Mouse (Mus musculus) MEL (cell line): ENCODE measurements around the gene Otulinl. TPM values are rescaled to one million over a fixed set of nuclear protein-coding genes. Genes with fewer than 3 reads are reported as not detected.

Experiments
- DNase-seq: peaks from one replicate; pipeline ENCODE4 v3.0.0; 2011; ENCODE audit warnings: low read depth, low spot score
- H3K27ac ChIP-seq: 2 replicates; pipeline ENCODE4 v1.5.1; 2012; ENCODE audit warnings: low read depth, mild to moderate bottlenecking, control low read depth, low read length, moderate library complexity; ENCODE audit not compliant: control insufficient read depth
- H3K27me3 ChIP-seq, 2 experiments: fragments of 150-350 bp in 1 of 2; sonication (generic) in 1 of 2; 2 replicates each; pipeline ENCODE4 v1.6.1; 2012; ENCODE audit warnings: low read length in 2 of 2, mild to moderate bottlenecking in 2 of 2, improper control_type of control experiment in 1 of 2, moderate library complexity in 1 of 2; ENCODE audit not compliant: insufficient read depth in 2 of 2, control insufficient read depth in 1 of 2
- H3K36me3 ChIP-seq, 2 experiments: 2 replicates each; pipeline ENCODE4 v1.6.1; 2012 to 2014; ENCODE audit warnings: low read length in 2 of 2, improper control_type of control experiment in 1 of 2, inconsistent platforms in 1 of 2, mild to moderate bottlenecking in 1 of 2; ENCODE audit not compliant: insufficient read depth in 2 of 2, control insufficient read depth in 1 of 2
- H3K4me1 ChIP-seq, 2 experiments: fragments of 150-350 bp in 1 of 2; sonication (generic) in 1 of 2; 2 replicates each; pipeline ENCODE4 v1.6.1; 2012; ENCODE audit warnings: low read length in 2 of 2, improper control_type of control experiment in 1 of 2, mild to moderate bottlenecking in 1 of 2; ENCODE audit not compliant: insufficient read depth in 2 of 2, control insufficient read depth in 1 of 2
- H3K4me3 ChIP-seq, 2 experiments: fragments of 150-350 bp in 1 of 2; sonication (generic) in 1 of 2; 2 replicates each; pipeline ENCODE4 v1.5.1; 2012; ENCODE audit warnings: low read depth in 2 of 2, low read length in 2 of 2, mild to moderate bottlenecking in 2 of 2, moderate library complexity in 2 of 2, control low read depth in 1 of 2, improper control_type of control experiment in 1 of 2; ENCODE audit not compliant: control insufficient read depth in 1 of 2, insufficient read depth in 1 of 2
- H3K79me2 ChIP-seq: 2 replicates; pipeline ENCODE4 v1.6.1; 2012; ENCODE audit warnings: mild to moderate bottlenecking, low read length, moderate library complexity; ENCODE audit not compliant: control insufficient read depth, poor library complexity, insufficient read depth
- H3K9ac ChIP-seq: 2 replicates; pipeline ENCODE4 v1.6.1; 2012; ENCODE audit warnings: low read depth, mild to moderate bottlenecking, control low read depth, low read length, moderate library complexity; ENCODE audit not compliant: control insufficient read depth, poor library complexity, severe bottlenecking
- H3K9me3 ChIP-seq: fragments of 150-350 bp; sonication (generic); replicated peaks from 2 replicates; pipeline ENCODE4 v1.6.1; 2012; ENCODE audit warnings: mild to moderate bottlenecking, low read length, improper control_type of control experiment, moderate library complexity; ENCODE audit not compliant: insufficient read depth
- BHLHE40 ChIP-seq: IDR thresholded peaks from 2 replicates; pipeline ENCODE4 v1.6.1; 2012; ENCODE audit warnings: low read depth, mild to moderate bottlenecking, inconsistent platforms, low read length, improper control_type of control experiment, borderline replicate concordance
- CHD1 ChIP-seq: IDR thresholded peaks from 2 replicates; pipeline ENCODE4 v1.6.1; 2012; ENCODE audit warnings: low read depth, mild to moderate bottlenecking, inconsistent platforms, low read length, improper control_type of control experiment
- CHD2 ChIP-seq: IDR thresholded peaks from 2 replicates; pipeline ENCODE4 v1.6.1; 2011; ENCODE audit warnings: low read length, improper control_type of control experiment
- CTCF ChIP-seq, 3 experiments: IDR thresholded peaks in 2 of 3; conservative IDR thresholded peaks in 1 of 3; 2 replicates each; pipeline ENCODE4 v1.5.1; 2011 to 2012; ENCODE audit warnings: low read length in 3 of 3, low read depth in 2 of 3, mild to moderate bottlenecking in 2 of 3, improper control_type of control experiment in 1 of 3, inconsistent platforms in 1 of 3, mixed read lengths in 1 of 3, moderate library complexity in 1 of 3; ENCODE audit not compliant: control insufficient read depth in 1 of 3, insufficient read depth in 1 of 3, poor library complexity in 1 of 3, severe bottlenecking in 1 of 3
- ELF1 ChIP-seq: IDR thresholded peaks from 2 replicates; pipeline ENCODE4 v1.6.1; 2014; ENCODE audit warnings: low read depth, mild to moderate bottlenecking, inconsistent platforms, low read length, improper control_type of control experiment, moderate library complexity
- EP300 ChIP-seq, 2 experiments: IDR thresholded peaks; 2 replicates each; pipeline ENCODE4 v1.6.1; 2011; ENCODE audit warnings: improper control_type of control experiment in 2 of 2, low read length in 2 of 2, low read depth in 1 of 2, mild to moderate bottlenecking in 1 of 2
- ETS1 ChIP-seq: IDR thresholded peaks from 2 replicates; pipeline ENCODE4 v1.6.1; 2012; ENCODE audit warnings: low read depth, mild to moderate bottlenecking, inconsistent platforms, low read length, improper control_type of control experiment, moderate library complexity
- GATA1 ChIP-seq: IDR thresholded peaks from 2 replicates; pipeline ENCODE4 v1.6.1; 2011; ENCODE audit warnings: low read depth, low read length, improper control_type of control experiment
- HCFC1 ChIP-seq: IDR thresholded peaks from 2 replicates; pipeline ENCODE4 v1.6.1; 2012; ENCODE audit warnings: low read depth, mild to moderate bottlenecking, inconsistent platforms, low read length, improper control_type of control experiment, moderate library complexity
- JUND ChIP-seq: IDR thresholded peaks from 2 replicates; pipeline ENCODE4 v1.6.1; 2011; ENCODE audit warnings: low read depth, mild to moderate bottlenecking, improper control_type of control experiment, low read length
- KAT2A ChIP-seq: conservative IDR thresholded peaks from 2 replicates; pipeline ENCODE4 v1.6.1; 2012; ENCODE audit warnings: low read depth, low read length, improper control_type of control experiment, inconsistent platforms
- MAX ChIP-seq: IDR thresholded peaks from 2 replicates; pipeline ENCODE4 v1.6.1; 2011; ENCODE audit warnings: low read length, improper control_type of control experiment
- MAZ ChIP-seq: IDR thresholded peaks from 2 replicates; pipeline ENCODE4 v1.6.1; 2012; ENCODE audit warnings: low read depth, mild to moderate bottlenecking, inconsistent platforms, low read length, improper control_type of control experiment
- MEF2A ChIP-seq: IDR thresholded peaks from 2 replicates; pipeline ENCODE4 v1.6.1; 2014; ENCODE audit warnings: low read depth, mild to moderate bottlenecking, inconsistent platforms, low read length, improper control_type of control experiment; ENCODE audit not compliant: poor library complexity, insufficient replicate concordance, severe bottlenecking; ENCODE audit errors: extremely low read depth
- MXI1 ChIP-seq: IDR thresholded peaks from 2 replicates; pipeline ENCODE4 v1.6.1; 2011; ENCODE audit warnings: mild to moderate bottlenecking, low read depth, low read length, improper control_type of control experiment
- MYB ChIP-seq: IDR thresholded peaks from 2 replicates; pipeline ENCODE4 v1.6.1; 2011; ENCODE audit warnings: mild to moderate bottlenecking, low read depth, low read length, improper control_type of control experiment
- MYC ChIP-seq: IDR thresholded peaks from 2 replicates; pipeline ENCODE4 v1.6.1; 2011; ENCODE audit warnings: low read depth, mild to moderate bottlenecking, low read length, improper control_type of control experiment, moderate library complexity
- NELFE ChIP-seq: IDR thresholded peaks from 2 replicates; pipeline ENCODE4 v1.6.1; 2011; ENCODE audit warnings: low read depth, low read length, improper control_type of control experiment
- POLR2A ChIP-seq, 2 experiments: IDR thresholded peaks; 2 replicates each; pipeline ENCODE4 v1.6.1; 2011 to 2012; ENCODE audit warnings: low read length in 2 of 2, mild to moderate bottlenecking in 2 of 2, control low read depth in 1 of 2, improper control_type of control experiment in 1 of 2, low read depth in 1 of 2, moderate library complexity in 1 of 2; ENCODE audit not compliant: control insufficient read depth in 1 of 2, insufficient read depth in 1 of 2, poor library complexity in 1 of 2
- POLR2AphosphoS2 ChIP-seq: IDR thresholded peaks from 2 replicates; pipeline ENCODE4 v1.6.1; 2011; ENCODE audit warnings: low read length, improper control_type of control experiment
- SIN3A ChIP-seq: IDR thresholded peaks from 2 replicates; pipeline ENCODE4 v1.6.1; 2012; ENCODE audit warnings: low read length, improper control_type of control experiment, inconsistent platforms
- SMC3 ChIP-seq: IDR thresholded peaks from 2 replicates; pipeline ENCODE4 v1.6.1; 2011; ENCODE audit warnings: low read depth, low read length, improper control_type of control experiment
- TAL1 ChIP-seq: IDR thresholded peaks from 2 replicates; pipeline ENCODE4 v1.6.1; 2012; ENCODE audit warnings: mild to moderate bottlenecking, inconsistent platforms, low read length, moderate library complexity, mixed read lengths
- TBP ChIP-seq: IDR thresholded peaks from 2 replicates; pipeline ENCODE4 v1.8.0; 2011; ENCODE audit warnings: low read depth, low read length, improper control_type of control experiment
- TCF12 ChIP-seq: IDR thresholded peaks from 2 replicates; pipeline ENCODE4 v1.6.1; 2014; ENCODE audit warnings: low read depth, mild to moderate bottlenecking, inconsistent platforms, low read length, improper control_type of control experiment, moderate library complexity
- UBTF ChIP-seq: IDR thresholded peaks from 2 replicates; pipeline ENCODE4 v1.6.1; 2012; ENCODE audit warnings: low read depth, mild to moderate bottlenecking, inconsistent platforms, low read length, improper control_type of control experiment, moderate library complexity, borderline replicate concordance; ENCODE audit not compliant: insufficient read depth
- USF2 ChIP-seq, 2 experiments: IDR thresholded peaks; 2 replicates each; pipeline ENCODE4 v1.6.1; 2011 to 2012; ENCODE audit warnings: improper control_type of control experiment in 2 of 2, low read length in 2 of 2, borderline replicate concordance in 1 of 2, inconsistent platforms in 1 of 2, low read depth in 1 of 2, mild to moderate bottlenecking in 1 of 2; ENCODE audit not compliant: insufficient read depth in 1 of 2
- ZC3H11A ChIP-seq: IDR thresholded peaks from 2 replicates; pipeline ENCODE4 v1.6.1; 2012; ENCODE audit warnings: low read depth, mild to moderate bottlenecking, inconsistent platforms, low read length, improper control_type of control experiment
- ZKSCAN1 ChIP-seq: IDR thresholded peaks from 2 replicates; pipeline ENCODE4 v1.6.1; 2012; ENCODE audit warnings: low read depth, mild to moderate bottlenecking, inconsistent platforms, low read length, improper control_type of control experiment, moderate library complexity
- polyA plus RNA-seq, 2 experiments: library from polyadenylated mRNA; stranded (reverse) in 1 of 2; unstranded in 1 of 2; fragments of >175 nt in 1 of 2; fragments of >200 nt in 1 of 2; gene quantifications; 2 replicates each; pipeline versions ENCODE4 v1.2.1 to v1.2.4; 2012; ENCODE audit warnings: low replicate concordance in 2 of 2, low read depth in 1 of 2; ENCODE audit not compliant: insufficient read length in 2 of 2, insufficient read depth in 1 of 2, missing spikeins in 1 of 2
- total RNA-seq: library from RNA; depleted of rRNA; stranded (reverse); fragments of 300-350 nt; gene quantifications from 2 replicates; pipeline ENCODE4 v1.2.3, GENCODE M21; 2012

The Otulinl gene
- total and polyA plus RNA-seq, 3 experiments: 0.14 to 0.50 TPM; not detected in 1

- Histone ChIP-seq H3K9me3 (no peaks in the 10 kb centered on the region), H3K27ac (peak overlapping the region; percentile 74), H3K4me1 (peaks cover 32 to 48% of the 10 kb centered on the region in 2 experiments), H3K4me3 (peak overlapping the region; percentile 4 to 8; a peak in 1 of 4 replicates), H3K79me2 (no peaks in the 10 kb centered on the region; the same call in 1 of the 2 replicates), H3K36me3 (peaks cover 0 to 38% of the 10 kb centered on the region in 2 experiments; a peak in 2 of 4 replicates), H3K27me3 (no peaks in the 10 kb centered on the region), H3K9ac (peak overlapping the region; percentile 52)
- TF ChIP-seq NELFE: no peak
- no peak for TF ChIP-seq KAT2A
- TF ChIP-seq BHLHE40: peak; percentile 54; the same call in 1 of the 2 replicates
- TF ChIP-seq POLR2AphosphoS2: no peak
- TF ChIP-seq ELF1: no peak
- TF ChIP-seq MAX: 0 out of 2 replicates have a peak, but pooled peaks have one; percentile 25
- TF ChIP-seq ZKSCAN1: no peak
- TF ChIP-seq MXI1: peak; percentile 89
- no peak for TF ChIP-seq MEF2A
- TF ChIP-seq TBP: peak; percentile 48; the same call in 1 of the 2 replicates
- no peak for TF ChIP-seq CHD1
- TF ChIP-seq TAL1: peak; percentile 58
- TF ChIP-seq MYB: no peak
- TF ChIP-seq TCF12: peak; percentile 47
- peak; percentile 65; the same call in 1 of the 2 replicates for TF ChIP-seq GATA1
- TF ChIP-seq SIN3A: peak; percentile 88
- no peak for TF ChIP-seq JUND
- no peak for TF ChIP-seq ZC3H11A
- peak; percentile 30 to 53; a peak in 2 of 4 replicates for TF ChIP-seq EP300 (IDR thresholded peaks at IDR 0.05; ENCODE audit: low read depth in 1 of 2, low read length in 2 of 2)
- no peak for TF ChIP-seq SMC3
- TF ChIP-seq CTCF (IDR thresholded peaks at IDR 0.05 in 2 of 3, conservative IDR thresholded peaks at IDR 0.05 in 1 of 3; ENCODE audit: control insufficient read depth in 1 of 3, insufficient read depth in 1 of 3, low read depth in 2 of 3, low read length in 3 of 3, poor library complexity in 1 of 3, severe bottlenecking in 1 of 3): no peak
- no peak for TF ChIP-seq MAZ
- TF ChIP-seq ETS1: peak; percentile 37
- TF ChIP-seq HCFC1: peak; percentile 55; the same call in 1 of the 2 replicates
- TF ChIP-seq MYC: peak; percentile 57; the same call in 1 of the 2 replicates
- no peak for TF ChIP-seq POLR2A (IDR thresholded peaks at IDR 0.05; ENCODE audit: control insufficient read depth in 1 of 2, insufficient read depth in 1 of 2, low read depth in 1 of 2, low read length in 2 of 2, poor library complexity in 1 of 2)
- no peak for TF ChIP-seq UBTF
- TF ChIP-seq USF2 (IDR thresholded peaks at IDR 0.05; ENCODE audit: borderline replicate concordance in 1 of 2, insufficient read depth in 1 of 2, low read depth in 1 of 2, low read length in 2 of 2): no peak
- TF ChIP-seq CHD2: peak; percentile 61
- DNase-seq: peak; percentile 73
Observed at GRCm38 (mm10) chr15:27666911-27667539, 14.4 kb downstream of the Otulinl start.
